Mouse (Mus musculus): ENCODE measurements around the gene Pbrm1.

The Pbrm1 gene

DNA sequence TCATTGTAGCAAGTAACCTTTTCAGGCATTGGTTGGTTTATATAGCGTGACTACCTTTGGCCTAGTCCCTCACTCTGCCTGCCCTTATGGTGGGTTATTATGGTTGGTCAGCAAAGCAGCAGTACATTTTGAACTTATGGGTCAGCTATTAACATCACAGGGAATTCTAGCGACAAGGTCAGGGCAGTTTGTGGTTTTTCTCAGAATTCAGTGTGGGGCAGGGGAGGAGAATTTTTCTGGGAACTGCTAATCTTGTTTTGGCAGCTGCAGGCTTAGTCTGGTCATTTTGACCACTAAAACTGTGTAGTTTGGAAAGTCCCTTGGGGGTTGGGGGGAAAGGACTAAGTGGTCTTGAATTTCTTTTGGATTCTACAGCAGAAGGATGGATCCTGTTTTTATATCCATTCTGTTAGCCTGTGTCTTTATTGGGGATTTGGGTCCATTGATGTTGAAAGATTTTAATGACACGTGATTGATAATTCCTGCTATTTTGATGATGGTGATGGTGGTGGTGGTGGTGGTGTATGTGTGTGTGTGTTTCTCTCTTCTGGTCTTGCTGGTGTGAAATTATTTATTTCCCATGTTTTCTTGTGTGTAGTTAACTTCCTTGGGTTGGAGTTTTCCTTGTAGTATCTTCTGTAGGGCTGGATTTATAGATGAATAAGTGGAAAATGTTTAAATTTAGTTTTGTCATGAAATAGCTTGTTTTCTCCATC is 60.5 kb downstream of the Pbrm1 start:
- no peak for DNase-seq (ENCODE audit: low spot score in 2 of 2)

DNA sequence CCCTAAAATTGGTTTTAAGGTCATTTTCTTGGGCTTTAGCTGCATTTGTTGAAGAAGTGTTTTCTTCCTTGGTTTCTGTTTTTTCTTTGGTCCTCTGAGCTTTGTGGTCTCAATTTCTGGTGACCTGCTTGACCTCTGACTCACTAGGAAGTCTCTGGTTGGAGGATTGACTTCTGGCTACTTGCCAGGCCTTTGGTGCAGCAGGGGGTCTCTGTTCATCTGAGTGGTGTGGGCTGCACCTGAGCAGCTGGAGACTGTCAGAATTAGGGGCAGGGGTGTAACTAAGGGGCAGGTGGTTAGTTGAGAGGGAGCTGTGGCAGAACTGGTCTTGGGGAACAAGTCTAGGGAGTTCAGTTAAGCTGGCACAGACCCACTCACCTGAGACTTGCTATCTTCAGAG is 62.2 kb downstream of the Pbrm1 start:
- peak in 1 of 2 experiments; percentile 21 for DNase-seq (ENCODE audit: low spot score in 2 of 2)

DNA sequence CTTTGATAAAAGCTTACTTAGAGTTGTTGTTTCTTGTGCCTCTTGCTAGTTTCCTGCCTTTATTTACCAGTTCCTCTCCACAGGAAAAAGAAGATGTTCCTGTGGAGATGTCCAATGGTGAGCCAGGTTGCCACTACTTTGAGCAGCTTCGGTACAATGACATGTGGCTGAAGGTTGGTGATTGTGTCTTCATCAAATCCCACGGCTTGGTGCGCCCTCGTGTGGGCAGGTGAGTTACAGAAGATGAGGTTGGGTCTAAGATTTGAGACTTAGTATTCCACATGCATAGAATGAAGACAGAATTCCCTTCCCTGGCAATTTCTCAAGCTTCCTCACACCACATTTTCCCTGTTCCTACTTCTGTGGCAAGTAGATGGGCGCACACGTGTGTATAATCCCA is 68.5 kb downstream of the Pbrm1 start:
- no peak for DNase-seq (ENCODE audit: low spot score in 2 of 2)

- no peak for DNase-seq (ENCODE audit: low spot score in 2 of 2)
Observed at GRCm38 (mm10) chr14:31088515-31088914, 69.6 kb downstream of the Pbrm1 start.

GRCm38 (mm10) chr14:31089918-31090317 is 71.0 kb downstream of the Pbrm1 start:
- DNase-seq (ENCODE audit: low spot score in 2 of 2), result no peak

DNA sequence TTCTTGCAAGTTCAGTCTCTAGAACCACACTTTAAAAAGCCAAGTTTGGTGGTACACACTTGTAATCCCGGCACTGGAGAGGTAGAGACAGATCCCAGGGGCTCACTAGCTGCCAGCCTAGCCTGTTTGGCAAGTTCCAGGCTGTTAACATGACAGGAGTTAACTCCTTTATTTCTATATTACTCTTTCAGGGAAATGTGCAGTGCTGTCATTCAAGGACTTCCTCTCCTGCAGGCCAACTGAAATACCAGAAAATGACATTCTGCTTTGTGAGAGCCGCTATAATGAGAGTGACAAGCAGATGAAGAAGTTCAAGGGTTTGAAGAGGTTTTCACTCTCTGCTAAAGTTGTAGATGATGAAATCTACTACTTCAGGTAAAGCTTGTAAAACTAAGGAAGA is 86.2 kb downstream of the Pbrm1 start:
- no peak for DNase-seq (ENCODE audit: low spot score in 2 of 2)

DNA sequence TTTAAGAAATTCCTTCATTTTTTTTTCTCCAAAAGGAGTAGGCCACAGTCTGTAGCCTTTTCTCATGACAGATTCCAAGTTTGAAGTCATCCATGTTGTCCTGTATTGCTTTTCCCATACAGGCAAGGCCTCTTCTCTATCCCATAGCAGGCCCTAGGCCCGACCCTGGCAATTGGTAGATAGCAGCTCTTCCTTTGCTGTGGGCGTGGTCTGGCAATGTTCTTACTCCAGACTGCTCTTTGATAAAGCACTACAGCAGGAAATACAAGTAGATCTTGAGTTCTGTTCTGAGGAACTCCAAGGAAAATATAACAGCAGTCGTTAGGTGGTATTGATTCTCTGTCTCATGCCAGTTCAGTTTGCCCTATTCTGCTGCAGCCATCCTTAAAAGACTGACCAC is 91.7 kb downstream of the Pbrm1 start:
- DNase-seq (ENCODE audit: low spot score in 2 of 2), result no peak

GRCm38 (mm10) chr14:31112187-31112586 is 93.2 kb downstream of the Pbrm1 start:
- no peak for DNase-seq (ENCODE audit: low spot score in 2 of 2)

DNA sequence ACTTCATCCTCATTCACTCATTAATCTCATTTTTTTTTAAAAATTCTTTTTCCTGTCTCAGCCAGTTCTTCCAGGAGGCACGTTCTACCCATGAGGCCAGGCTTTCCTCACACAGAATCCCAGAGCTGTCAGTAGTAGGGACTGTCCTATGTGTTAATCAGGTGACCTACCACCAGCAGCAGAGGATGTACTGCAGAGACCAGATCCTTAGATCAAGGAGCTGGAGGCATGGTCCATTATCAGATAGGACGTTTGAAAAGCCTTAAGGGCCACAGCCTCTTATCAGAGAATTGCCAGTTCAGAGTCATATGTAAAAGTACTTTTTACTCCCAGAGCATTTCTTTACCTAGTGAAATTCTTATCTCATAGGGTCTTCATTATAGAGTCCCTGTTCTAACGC is 95.1 kb downstream of the Pbrm1 start:
- no peak for DNase-seq (ENCODE audit: low spot score in 2 of 2)

DNA sequence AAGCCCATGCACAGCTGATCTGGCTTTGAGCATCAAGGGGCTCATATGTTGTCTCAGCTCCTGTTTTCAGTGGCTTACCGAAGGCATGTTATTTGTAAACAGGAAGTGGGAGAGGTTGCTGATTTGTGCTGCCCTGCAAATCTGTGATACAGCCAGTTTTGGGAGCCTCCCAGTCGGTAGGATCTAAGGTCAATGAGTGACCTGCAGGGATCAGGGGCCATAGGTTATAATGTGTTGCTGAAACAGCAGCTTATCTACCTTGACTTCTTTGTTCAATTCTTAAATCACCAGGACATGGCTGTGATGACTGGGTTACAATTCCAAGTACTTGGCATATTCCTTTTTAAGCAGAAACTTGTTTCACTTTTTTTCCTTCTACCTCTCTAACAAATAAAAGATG is 96.6 kb downstream of the Pbrm1 start:
- no peak for DNase-seq (ENCODE audit: low spot score in 2 of 2)

DNA sequence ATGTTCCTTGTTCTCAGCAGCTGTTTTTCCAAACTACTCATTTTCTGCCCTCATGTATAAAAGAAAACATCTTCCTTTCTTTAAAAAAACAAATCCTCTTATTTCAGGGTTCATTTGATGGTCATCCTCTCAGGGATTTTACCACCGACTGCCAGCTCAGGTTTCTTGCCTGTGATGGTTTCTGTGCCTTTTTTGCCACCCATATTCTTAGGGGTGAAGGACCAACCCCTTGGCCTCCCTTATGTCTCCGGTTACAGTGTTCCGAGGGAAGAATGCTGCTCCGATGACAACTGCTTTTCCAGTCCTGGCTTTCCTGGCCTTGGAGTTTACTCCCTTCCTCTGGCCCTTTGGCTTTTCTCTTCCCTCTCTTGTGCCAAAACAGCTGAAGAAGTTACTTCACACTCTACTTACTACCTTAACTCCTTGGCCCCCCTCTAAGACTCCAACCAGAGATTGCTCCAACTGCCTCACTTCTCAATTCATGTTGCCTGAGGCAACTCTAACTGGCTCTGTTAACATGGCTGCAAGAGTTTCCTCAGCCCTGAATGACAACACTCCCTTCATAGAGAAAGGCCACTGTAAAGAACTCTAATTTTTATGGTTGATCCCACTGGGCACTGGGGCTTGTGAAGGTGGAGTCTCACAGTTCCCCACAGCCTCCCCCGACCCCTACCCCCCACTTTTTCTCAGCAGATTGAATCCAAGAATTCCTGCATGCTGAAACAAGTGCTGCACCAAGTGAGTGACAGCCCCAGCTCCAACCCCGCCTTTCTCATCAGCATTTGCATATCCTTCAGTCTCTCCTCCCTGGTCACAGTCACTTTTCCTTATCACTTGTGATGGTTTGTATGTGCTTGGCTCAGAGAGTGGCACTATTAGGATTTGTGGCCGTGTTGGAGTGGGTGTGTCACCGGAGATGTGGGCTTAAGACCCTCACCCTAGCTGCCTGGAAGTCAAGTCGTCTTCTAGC is 106.5 kb downstream of the Pbrm1 start:
- no peak for DNase-seq (ENCODE audit: low spot score in 2 of 2)

DNA sequence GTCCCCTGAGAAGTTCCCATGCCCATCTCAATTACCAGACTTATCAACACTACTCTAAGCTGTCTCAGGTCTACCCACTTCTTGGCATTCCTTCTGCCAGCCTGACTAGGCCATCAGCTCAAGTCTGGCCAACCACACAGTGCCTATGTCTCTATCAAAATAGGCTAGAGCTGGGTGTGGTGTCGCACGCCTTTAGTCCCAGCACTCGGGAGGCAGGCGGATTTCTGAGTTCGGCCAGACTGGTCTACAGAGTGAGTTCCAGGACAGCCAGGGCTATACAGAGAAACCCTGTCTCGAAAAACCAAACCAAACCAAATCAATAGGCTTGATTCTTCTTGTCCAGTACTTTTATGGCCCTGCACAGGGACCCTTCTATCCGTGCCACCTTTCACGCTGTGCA is 107.9 kb downstream of the Pbrm1 start:
- DNase-seq (ENCODE audit: low spot score in 2 of 2), result peak in 1 of 2 experiments; percentile 20

GRCm38 (mm10) chr14:31128101-31128825 is 109.3 kb downstream of the Pbrm1 start:
- DNase-seq (ENCODE audit: low spot score in 2 of 2), result peak; percentile 55 to 56

DNA sequence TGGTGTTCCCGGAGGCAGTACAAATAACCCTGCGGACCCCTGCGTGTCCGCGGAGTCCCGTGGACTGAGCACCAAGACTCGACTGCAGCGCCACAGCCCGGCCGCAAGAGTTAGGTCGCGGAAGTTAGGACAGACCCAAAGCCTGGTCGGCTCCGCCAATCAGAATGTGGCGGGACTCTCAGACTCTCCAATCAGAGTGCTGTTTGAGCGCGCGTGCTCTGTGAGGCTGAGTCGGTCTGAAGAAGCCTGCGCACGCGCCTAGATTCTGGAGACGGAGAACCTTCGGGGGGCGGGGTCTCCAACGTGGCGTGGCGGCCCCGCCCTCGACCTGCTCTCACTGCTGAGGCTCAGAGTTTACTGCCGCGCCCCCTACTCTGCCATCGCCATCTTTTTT is 109.9 kb downstream of the Pbrm1 start, which contains the start of gene Smim4:
Gene Smim4, minus strand, starts transcription at position 131 of the 394 bp plus-strand sequence.
- peak; percentile 99 for DNase-seq (ENCODE audit: low spot score in 2 of 2)

DNA sequence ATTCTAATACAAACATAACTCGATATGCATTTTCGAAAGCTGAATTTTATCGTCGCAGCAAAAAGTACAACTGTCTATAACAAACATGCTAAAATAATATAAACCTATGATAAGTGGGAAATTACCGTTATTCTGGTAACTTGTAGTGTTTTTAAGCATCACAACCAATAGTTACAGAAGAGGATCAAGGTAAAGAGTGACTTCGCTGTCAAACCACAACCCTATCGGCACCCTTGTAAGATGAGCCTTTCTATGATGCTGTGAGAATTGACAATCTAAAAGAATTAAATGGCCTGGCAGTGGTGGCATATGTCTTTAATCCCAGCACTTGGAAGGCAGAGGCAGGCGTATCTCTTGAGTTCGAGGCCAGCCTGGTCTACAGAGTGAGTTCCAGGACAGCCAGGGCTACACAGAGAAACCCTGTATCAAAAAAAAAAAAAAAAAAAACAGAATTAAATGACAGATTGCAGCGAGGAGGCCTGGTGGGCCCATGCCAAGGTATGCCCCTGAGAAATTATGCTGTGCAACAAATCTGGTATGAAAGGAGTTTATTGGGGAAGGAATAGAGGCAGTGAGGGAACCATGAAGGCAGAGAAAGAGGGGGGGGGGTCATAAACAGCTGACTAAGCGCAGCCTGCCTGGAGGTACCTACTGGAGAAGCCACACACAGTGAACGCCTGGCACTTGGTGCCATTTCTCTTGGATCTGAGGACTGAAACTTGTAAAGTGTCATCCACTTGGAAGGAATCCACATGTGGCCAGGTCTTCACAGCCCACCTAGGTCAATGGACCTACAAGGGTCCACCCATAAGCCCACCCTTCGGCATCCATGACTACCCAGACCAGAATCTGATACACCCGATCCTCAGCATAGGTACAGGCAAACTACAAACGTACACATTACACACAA is 110.6 kb downstream of the Pbrm1 start:
- peak in 1 of 2 experiments; percentile 38 for DNase-seq (ENCODE audit: low spot score in 2 of 2)

DNA sequence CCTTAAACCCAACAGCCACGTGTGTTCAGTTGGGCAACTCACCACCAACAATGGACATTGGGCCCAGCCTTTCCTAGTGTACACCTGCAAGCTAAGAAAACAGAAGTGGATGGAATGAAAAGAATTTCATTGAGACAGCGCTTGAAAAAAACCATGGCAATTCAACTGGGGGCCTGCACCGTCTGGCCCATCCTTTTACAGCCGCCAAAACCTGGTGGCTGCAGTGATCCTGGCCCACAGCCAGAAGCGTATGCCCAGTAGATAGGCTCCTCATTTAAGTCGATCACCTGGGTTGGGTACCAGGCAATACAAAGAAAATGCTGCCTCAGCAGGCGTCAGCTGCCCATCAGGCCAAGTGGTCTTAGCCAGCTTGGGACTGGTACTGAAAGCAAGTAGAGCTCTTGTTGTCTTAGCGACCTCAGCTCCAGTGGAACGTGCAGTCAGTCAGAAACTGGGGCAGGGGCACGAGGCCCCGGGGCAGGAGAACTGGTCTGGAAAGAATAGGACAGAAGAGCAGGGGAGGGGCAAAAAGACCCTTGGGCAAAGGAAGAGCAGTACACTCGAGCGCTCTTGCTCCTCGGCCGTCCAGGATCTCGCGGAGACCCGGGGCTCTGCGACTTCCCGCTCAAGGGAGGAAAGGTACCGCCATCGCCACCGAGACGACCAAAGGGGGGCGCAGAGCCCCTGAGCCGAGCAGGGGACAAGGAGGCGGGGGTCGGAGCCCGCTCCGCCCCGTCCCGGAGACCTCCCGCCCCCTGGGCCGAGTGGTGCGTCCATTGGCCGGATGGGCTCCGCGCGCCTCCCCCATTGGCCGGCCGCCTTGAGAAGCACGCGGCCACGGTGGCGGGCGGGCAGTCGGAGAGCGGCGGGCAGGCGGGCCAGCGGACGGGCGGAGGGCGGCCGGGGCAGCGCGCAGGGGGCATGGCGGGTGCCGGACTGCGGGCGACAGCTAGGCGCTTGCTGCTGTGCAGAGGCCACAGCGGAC is 111.6 kb downstream of the Pbrm1 start, which contains the start of gene Nt5dc2:
Gene Nt5dc2, plus strand, starts transcription at position 818 of the 985 bp plus-strand sequence.
- peak; percentile 89 to 90 for DNase-seq (ENCODE audit: low spot score in 2 of 2)

GRCm38 (mm10) chr14:31131272-31131821 is 112.4 kb downstream of the Pbrm1 start:
- no peak for DNase-seq (ENCODE audit: low spot score in 2 of 2)

DNA sequence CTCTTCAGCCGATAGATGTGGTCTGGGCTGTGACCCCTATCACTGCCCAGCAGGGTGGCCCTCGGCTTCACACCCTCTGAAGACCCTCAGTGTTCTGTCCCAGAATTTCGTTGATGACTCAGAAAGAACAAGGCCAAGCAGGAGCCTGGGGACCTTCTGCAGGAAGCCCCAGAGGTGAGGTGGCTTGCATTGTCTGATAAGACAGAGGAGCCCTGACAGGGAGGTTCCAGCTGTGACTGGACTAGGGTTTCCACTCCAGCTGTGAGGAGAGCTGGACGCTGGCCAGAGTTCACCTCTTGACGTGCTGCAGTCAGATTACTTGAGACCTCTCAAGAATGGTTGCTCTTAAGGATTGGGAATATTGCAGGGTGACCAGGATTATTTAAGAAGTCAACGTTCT is 113.1 kb downstream of the Pbrm1 start:
- no peak for DNase-seq (ENCODE audit: low spot score in 2 of 2)

GRCm38 (mm10) chr14:31132491-31132975 is 113.6 kb downstream of the Pbrm1 start:
- no peak for DNase-seq (ENCODE audit: low spot score in 2 of 2)

Measured in right cerebral cortex, postnatal 10 days (tissue).